Mouse (Mus musculus) kidney, embryonic 14.5 days (tissue): ENCODE data around the gene Vipas39. TPM values are rescaled to one million over a fixed set of nuclear protein-coding genes. Genes with fewer than 3 reads are reported as not detected.

Experiments
- ATAC-seq: fragments of 200-750 bp; cut with Nextera tagmentation; 2 replicates; pipeline ENCODE4 v1.8.0; 2017; ENCODE audit warnings: moderate number of reproducible peaks, mild to moderate bottlenecking, moderate TSS enrichment, moderate library complexity; ENCODE audit not compliant: low FRiP score, low TSS enrichment
- H3K27ac ChIP-seq: fragments of 300-500 bp; sonication (generic); 2 replicates; pipeline ENCODE4 v1.5.1; 2014; ENCODE audit warnings: low read depth, mild to moderate bottlenecking, low read length, moderate library complexity, mixed read lengths
- H3K27me3 ChIP-seq: fragments of 300-500 bp; sonication (generic); 2 replicates; pipeline ENCODE4 v1.6.1; 2014; ENCODE audit warnings: mild to moderate bottlenecking, low read length; ENCODE audit not compliant: control insufficient read depth, insufficient read depth
- H3K36me3 ChIP-seq: fragments of 300-500 bp; sonication (generic); 2 replicates; pipeline ENCODE4 v1.6.1; 2014; ENCODE audit warnings: low read length, mixed read lengths; ENCODE audit not compliant: control insufficient read depth, insufficient read depth
- H3K4me1 ChIP-seq: fragments of 300-500 bp; sonication (generic); 2 replicates; pipeline ENCODE4 v1.6.1; 2014; ENCODE audit warnings: low read length, mixed read lengths; ENCODE audit not compliant: control insufficient read depth, insufficient read depth
- H3K4me2 ChIP-seq: fragments of 300-500 bp; sonication (generic); replicated peaks from 2 replicates; pipeline ENCODE4 v1.6.1; 2014; ENCODE audit warnings: low read depth, mild to moderate bottlenecking, low read length
- H3K4me3 ChIP-seq: fragments of 300-500 bp; sonication (generic); 2 replicates; pipeline ENCODE4 v1.5.1; 2014; ENCODE audit warnings: mild to moderate bottlenecking, low read length
- H3K9ac ChIP-seq: fragments of 300-500 bp; sonication (generic); 2 replicates; pipeline ENCODE4 v1.6.1; 2014; ENCODE audit warnings: low read depth, mild to moderate bottlenecking, low read length, moderate library complexity
- H3K9me3 ChIP-seq: fragments of 300-500 bp; sonication (generic); 2 replicates; pipeline ENCODE4 v1.6.1; 2016; ENCODE audit warnings: low read length; ENCODE audit not compliant: control insufficient read depth
- WGBS: fragments of 180-500 bp; shearing (Covaris S2); extraction: QIAGEN DNeasy Blood & Tissue Kit; methylation state at CpG from one replicate; pipeline ENCODE4 v1.1.7; 2014; 5-methylcytosine and 5-hydroxymethylcytosine counted together
- microRNA-seq: library from miRNA; unstranded; fragments of <30 nt; microRNA quantifications from one replicate; pipeline ENCODE4, GENCODE M21; 2016
- polyA plus RNA-seq: library from polyadenylated mRNA; unstranded; fragments of >200 nt; fragmentation: Nextera tagmentation; extraction: Ambion mirVana; gene quantifications from 2 replicates; pipeline ENCODE4 v1.2.1, GENCODE M21; 2014

The Vipas39 gene
- polyA plus RNA-seq, 1 experiment from 2014 or later = 50.7 TPM

- Histone ChIP-seq H3K4me3 (no peak overlapping the region), H3K4me1 (peaks cover 6% of the 10 kb centered on the region; the same call in 1 of the 2 replicates), H3K27me3 (no peaks in the 10 kb centered on the region), H3K9me3 (no peaks in the 10 kb centered on the region), H3K27ac (no peak overlapping the region), H3K36me3 (no peaks in the 10 kb centered on the region), H3K9ac (no peak overlapping the region), H3K4me2 (no peak overlapping the region)
- ATAC-seq = no peak
Measured at GRCm38 (mm10) chr12:87196310-87196709, 69.7 kb downstream of the Vipas39 start.

GRCm38 (mm10) chr12:87195069-87195468 lies 71.0 kb downstream of the Vipas39 start:
- ATAC-seq = no peak
- H3K4me2 ChIP-seq = no peak overlapping the region
- H3K36me3 ChIP-seq = no peaks in the 10 kb centered on the region
- WGBS = 78% methylated on average over 1 of the region's 1 CpGs
- no peaks in the 10 kb centered on the region for H3K27me3 ChIP-seq
- H3K9ac ChIP-seq = no peak overlapping the region
- H3K27ac ChIP-seq = no peak overlapping the region
- peaks cover 6% of the 10 kb centered on the region; the same call in 1 of the 2 replicates for H3K4me1 ChIP-seq
- H3K9me3 ChIP-seq = no peaks in the 10 kb centered on the region
- no peak overlapping the region for H3K4me3 ChIP-seq

- H3K27ac ChIP-seq = no peak overlapping the region
- WGBS = 88% methylated on average over 3 of the region's 3 CpGs
- ATAC-seq = no peak
- no peak overlapping the region for H3K4me3 ChIP-seq
- no peaks in the 10 kb centered on the region for H3K27me3 ChIP-seq
- no peaks in the 10 kb centered on the region for H3K4me1 ChIP-seq
- H3K9ac ChIP-seq = no peak overlapping the region
- H3K36me3 ChIP-seq = no peaks in the 10 kb centered on the region
- no peak overlapping the region for H3K4me2 ChIP-seq
- no peaks in the 10 kb centered on the region for H3K9me3 ChIP-seq
Measured at GRCm38 (mm10) chr12:87193008-87193407, 73.0 kb downstream of the Vipas39 start.

Small RNA genes within 50 kb of the gene (microRNA-seq; reads per million reads assigned to microRNA genes)
- not detected for gene Gm47293

Other genes starting within 250 kb of the Vipas39 start
- 0.08 TPM in 1 of 2 replicates, not detected in the other for gene Tmem63c, start 244.9 kb downstream of the Vipas39 start, polyA plus RNA-seq
- 0.14 and 0.43 TPM in 2 replicates for gene Ngb, start 163.7 kb downstream of the Vipas39 start, polyA plus RNA-seq
- 41.6 and 44.8 TPM in 2 replicates for gene Gstz1, start 119.1 kb downstream of the Vipas39 start, polyA plus RNA-seq
- 14.4 and 21.2 TPM in 2 replicates for gene Pomt2, start 118.3 kb downstream of the Vipas39 start, polyA plus RNA-seq
- gene Samd15, start 66.5 kb downstream of the Vipas39 start, polyA plus RNA-seq = 1.1 and 1.2 TPM in 2 replicates
- 2.0 and 2.9 TPM in 2 replicates for gene Tmed8, start 65.8 kb downstream of the Vipas39 start, polyA plus RNA-seq
- 0.33 and 0.69 TPM in 2 replicates for gene Noxred1, start 27.5 kb downstream of the Vipas39 start, polyA plus RNA-seq
- 203 and 219 TPM in 2 replicates for gene Ahsa1, start 223 bp upstream of the Vipas39 start, polyA plus RNA-seq
- 0.36 and 0.54 TPM in 2 replicates for gene Ism2, start 33.4 kb upstream of the Vipas39 start, polyA plus RNA-seq
- 65.1 and 85.3 TPM in 2 replicates for gene Sptlc2, start 122.1 kb upstream of the Vipas39 start, polyA plus RNA-seq
- gene Slirp, start 177.6 kb upstream of the Vipas39 start, polyA plus RNA-seq = 269 and 468 TPM in 2 replicates
- 63.7 and 75.6 TPM in 2 replicates for gene Alkbh1, start 177.8 kb upstream of the Vipas39 start, polyA plus RNA-seq
- 142 and 161 TPM in 2 replicates for gene Snw1, start 206.0 kb upstream of the Vipas39 start, polyA plus RNA-seq
- not detected in 2 replicates for gene Gm5788, start 228.5 kb upstream of the Vipas39 start, polyA plus RNA-seq
- not detected in 2 replicates for gene Gm8300, start 248.1 kb upstream of the Vipas39 start, polyA plus RNA-seq